Mouse (Mus musculus) hindlimb bud, embryonic 11.5 days (tissue): ENCODE data around the gene Prrt1.

Source experiments
- DNase-seq: peaks from one replicate; pipeline ENCODE4 v3.0.0-alpha.2; 2012; ENCODE audit warnings: low read depth, low spot score; ENCODE audit errors: extremely low spot score

Prrt1 gene

DNA sequence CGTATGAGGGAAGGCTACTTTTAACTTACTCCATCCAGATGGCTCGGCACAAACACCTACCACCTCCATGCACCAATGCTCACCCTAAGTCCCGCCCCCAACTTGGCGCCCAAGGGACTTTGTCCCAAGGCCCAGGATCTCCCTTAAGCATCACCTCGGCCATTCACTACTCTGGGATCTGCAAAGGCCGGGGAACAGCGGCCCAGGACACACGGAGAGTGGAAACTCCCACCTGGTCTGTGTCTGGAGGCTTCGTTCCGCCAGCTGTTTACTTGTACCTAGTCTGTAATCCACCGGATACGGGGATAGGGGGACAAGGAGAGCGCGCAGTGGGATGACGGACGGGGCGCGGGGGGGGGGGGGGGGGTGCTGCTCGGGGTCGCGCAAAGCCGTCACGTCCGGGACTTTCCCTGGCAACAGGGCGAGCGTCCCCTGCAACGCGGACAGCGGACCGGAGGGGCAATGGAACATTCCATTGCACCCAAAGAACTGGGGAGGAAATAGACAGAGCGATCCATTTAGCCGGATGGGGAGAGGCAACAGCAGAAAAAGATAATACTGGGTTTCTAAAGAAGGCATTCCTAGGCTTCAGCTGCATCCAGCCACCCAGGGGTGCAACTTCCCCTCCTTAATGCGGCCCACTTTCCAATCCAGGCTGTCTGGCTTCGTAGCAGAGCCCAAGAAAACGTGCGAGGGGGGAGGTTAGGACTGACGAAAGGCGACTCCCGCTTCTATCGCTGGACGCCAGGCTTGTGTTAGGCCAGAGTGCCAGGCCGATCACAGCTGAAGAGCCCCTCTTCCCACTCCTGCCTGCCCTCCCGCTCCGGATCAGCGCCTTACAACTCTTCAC, 2.0 kb upstream of the Prrt1 start:
- DNase-seq: peak; percentile 83

DNA sequence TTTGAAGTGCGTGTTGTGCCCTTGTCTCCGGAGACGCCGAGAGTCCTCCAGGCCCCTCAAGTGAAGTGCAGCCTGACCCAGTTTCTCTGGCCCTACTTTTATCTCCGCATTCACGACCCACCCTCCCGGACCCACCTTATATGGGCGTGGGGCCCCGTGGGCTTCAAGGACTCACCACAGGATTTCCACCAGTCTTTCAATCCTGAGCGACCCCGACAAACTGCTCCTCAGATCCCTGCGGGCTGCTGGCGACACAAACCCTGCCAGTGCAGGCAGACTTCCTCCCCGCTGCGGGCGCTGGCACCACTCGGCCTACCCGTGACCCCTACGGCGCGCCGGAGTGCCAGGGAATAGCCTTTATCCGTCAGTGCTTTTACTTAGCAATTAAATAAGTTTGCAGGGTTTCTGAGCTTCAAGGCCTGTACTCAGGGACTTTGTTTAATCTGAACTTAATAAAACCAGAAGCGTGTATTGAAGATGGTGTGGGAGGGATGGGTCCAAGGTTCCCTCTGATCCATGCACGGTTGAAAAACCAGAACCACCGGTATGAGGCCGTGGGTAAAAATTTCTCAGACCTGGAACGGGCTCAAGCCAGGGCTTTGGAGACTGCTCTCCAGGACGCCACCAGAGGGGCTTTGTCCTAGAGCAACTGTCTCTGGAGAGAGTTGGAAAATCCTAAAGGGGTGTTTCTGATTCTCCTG, 1.2 kb upstream of the Prrt1 start, which contains the start of gene Ppt2:
Gene Ppt2, minus strand, starts transcription at position 568 of the 701 bp plus-strand sequence.
- DNase-seq: no peak

DNA sequence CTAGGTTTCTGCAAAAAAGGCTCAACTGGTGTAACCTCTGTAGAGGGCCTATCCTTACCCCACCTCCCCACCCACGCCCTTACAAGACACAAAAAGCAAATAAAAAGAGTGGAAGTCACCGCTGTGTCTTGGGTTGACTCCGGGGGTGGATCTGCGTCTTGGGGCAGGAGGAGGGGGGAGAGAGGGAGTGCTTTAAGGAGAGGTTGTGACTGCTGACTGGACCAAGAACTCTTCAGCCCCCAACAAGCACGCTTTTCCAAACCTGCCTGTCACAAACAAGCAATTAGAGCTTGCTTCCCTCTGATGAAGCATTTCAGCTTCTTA, 727 bp upstream of the Prrt1 start:
- no peak for DNase-seq

DNA sequence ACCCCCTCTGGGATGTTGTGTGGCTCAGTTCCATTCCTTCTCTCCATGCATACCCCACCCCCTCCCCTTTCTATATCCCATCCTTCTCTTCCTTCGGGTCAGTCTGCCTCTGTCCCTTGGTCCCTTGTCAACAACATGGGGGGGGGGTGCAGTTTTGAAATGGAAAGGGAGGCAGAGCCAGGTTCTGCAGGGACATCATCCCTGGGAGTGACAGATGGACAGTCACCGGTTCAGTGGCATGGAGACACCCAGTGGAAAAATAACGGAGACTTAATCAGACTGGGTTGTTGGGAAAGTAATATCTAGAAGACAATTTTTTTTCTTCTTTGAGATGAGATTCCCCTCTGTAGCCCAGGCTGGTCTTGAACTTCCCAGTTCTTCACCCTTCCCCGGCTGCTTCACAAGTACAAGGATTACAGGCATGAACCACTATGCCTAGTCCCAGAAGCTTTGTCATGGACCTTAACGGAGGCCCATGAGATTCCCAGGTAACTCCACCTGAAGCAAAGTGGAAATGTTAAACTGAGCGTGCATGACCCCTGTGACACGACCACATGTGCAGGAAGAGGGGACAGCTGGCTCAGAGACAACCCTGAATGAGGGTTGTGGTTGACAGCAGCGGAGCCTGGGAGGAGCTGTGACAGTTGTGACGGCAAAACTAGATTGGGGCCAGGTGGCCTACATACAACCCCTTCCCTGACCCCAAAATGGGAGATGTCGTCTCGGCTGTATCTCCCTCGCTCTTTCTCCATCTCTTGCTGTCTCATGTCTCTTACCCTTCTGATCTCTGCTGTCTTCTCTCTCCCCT, 667 bp downstream of the Prrt1 start:
- DNase-seq: no peak

DNA sequence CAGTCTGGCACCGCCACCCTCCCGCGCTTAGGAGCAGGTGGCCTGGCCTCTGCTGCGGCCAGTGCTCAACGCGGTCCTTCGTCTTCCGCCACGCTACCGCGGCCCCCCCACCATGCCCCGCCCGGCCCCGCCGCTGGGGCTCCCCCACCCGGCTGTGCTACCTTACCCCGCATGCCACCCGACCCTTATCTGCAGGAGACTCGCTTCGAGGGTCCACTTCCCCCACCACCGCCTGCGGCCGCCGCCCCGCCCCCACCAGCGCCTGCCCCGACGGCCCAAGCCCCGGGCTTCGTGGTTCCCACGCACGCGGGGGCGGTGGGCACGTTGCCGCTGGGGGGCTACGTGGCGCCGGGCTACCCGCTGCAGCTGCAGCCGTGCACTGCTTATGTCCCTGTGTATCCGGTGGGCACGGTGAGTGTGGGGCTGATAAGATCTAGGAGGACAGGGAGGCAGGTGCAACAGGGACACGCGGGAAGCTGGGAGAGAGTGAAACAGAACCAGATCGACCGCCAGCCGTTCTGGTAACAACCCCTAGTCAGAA, 1.5 kb downstream of the Prrt1 start:
- no peak for DNase-seq

DNA sequence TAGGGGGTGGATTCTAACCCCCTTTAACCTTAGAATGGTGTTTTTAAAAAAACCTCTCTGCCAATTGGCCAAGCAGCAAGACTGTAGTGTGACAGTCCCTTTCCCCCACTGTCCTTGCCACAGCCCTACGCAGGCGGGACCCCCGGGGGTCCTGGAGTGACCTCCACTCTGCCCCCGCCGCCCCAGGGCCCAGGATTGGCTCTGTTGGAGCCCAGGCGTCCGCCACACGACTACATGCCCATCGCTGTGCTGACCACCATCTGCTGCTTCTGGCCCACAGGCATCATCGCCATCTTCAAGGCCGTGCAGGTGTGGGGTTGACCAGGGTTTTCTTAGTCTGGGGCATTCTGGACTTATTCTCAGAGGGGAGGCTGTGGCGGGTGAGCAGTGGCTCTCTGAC, 2.3 kb downstream of the Prrt1 start:
- DNase-seq: no peak

DNA sequence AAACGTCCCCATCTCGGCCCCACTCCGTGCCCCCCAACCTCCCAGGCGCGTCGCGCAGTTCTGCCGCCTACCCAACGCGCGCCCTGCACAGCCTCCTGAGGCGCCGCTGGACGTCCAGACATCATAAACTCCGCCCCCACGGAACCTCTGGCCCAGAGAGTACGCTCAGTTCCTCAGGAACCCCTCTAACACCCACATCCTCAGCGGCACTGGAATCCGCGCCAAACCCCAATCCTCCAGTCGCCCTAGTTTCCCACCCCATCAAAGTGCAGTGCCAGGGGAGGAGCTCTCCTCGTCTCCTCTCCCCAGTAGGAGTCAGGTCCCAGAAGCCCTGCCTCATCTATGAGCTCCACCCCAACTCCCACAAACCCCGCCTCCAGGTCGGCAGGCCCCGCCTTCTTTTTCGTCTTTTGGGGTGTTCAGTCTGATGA, 2.9 kb downstream of the Prrt1 start:
- no peak for DNase-seq

DNA sequence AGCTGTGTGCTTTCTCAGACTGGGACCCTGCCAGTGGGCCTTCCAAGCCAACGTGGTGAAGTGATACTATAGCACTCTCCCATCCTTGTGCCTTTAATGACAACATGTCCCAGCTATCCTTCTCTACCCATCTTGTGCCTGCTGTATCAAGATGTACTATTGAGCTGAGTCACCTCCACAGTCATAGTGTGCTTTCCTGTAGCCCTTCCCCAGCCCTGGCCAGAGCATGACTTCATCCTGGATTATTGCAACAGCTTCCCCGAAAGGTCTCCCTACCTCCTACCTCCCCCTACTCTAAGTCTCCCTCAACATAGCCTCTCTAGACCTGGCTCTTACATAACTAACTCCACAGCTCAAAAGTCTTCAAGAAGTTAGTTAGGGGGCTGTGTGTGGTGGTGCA, 6.3 kb downstream of the Prrt1 start:
- no peak for DNase-seq

DNA sequence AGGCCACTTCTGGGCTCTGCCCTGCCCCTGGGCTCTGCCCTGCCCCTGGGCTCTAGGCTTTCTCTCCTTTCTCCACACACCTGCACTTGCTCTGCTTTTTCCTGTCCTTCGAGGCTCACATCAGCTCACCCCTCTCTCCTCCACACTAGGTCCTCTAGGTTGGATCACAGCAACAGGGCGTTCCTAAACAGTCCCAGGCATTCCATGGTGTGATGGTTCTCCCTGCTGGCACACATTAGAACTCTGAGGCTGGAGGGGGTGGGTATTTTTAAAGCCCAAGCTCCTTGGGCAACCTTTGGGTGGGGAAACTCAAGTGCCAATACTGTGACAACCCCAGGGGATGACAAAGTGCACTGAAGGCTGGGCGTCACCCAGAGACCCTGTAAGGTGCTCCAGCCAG, 8.1 kb downstream of the Prrt1 start:
- no peak for DNase-seq

DNA sequence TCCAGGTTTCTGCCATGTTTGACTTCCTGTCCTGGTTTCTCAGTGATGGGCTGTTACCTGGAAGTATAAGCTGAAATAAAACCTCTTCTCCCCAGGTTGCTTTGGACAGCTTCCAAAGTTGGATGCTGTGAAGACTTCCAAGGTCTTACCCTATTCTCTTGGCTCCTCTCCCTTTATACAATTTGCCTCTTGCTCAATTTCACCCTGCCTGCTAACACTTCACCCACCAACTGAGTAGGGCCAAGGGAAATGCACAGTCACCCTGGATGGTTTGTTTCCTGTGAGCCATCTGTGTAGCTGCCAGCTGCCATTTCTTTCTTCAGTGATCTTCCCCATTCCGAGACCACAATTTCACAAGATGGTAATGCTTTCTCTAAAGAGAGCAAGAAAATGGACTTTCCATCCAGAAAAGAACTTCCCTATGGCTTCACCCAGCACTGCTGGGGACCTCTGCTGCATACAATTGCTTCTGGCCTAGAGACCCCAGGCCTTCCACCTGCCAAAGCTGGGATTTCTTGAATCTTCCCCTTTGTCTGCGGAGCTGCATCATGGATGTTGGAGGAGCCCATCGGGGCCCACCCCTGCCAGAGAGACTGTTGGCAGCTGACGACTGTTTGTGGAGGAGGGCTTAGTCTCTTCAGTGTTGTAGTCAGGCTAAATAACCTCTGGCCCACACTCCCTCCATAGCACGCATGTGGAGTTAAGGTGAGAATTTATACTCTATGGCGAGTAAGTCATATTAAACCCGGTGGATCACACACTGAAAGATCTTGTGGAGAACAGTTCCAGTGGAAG, 10.3 kb downstream of the Prrt1 start:
- no peak for DNase-seq

DNA sequence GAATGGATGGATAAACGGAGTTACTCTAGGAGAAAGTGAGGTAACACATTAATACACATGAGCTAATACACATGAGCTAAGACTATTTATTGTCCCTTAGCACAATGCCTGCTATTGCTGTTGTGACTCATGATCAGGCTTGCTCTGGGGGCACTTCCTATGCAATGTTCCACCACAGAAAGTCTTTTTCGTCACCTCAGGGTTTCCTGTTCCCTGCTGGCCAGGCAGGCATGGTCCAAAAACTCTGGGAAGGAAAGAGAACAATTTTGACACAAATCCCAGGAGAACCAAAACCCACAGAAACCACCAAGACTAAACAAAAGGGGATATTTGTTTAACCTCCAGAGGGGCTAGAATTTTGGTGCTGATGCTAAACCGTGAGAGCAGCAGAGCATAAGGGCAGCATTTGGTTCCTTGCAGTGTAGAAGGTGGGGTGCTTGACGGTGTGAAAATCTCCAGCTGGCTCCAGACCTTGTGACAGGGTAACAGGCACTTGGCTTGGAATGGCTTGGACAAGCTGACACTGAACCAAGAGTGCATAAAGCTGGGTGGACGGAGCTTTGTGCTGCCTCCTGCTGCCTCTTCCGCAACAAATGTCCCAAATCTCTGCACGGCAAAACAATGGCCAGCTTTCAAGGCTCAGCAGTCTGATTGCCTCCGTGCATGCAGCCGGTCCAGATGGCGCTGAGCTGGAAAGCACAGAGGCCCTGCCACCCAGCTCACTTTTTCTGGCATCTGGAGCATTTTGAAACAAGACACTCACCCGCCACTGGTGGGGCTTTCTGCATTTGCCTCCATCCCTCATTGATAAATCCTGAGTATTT, 11.7 kb downstream of the Prrt1 start:
- DNase-seq: no peak

DNA sequence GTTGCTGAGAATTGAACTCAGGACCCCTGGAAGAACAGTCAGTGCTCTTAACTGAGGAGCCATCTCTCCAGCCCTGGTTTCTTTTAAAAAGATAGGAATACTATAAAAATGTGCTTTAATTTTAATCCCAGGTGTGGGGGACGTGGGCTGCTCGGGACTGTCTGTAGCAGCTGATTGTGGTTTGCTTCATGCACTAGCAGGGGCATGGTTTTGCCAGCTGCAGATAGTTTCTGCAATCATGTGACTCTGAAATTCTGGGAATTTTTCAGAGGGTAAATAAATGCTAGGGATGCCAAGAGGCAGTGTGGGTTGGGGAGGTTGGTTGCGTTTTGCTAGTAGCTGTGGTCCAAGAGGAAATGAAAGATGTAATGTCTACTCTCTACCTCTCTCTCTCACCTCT, 12.6 kb downstream of the Prrt1 start:
- no peak for DNase-seq

DNA sequence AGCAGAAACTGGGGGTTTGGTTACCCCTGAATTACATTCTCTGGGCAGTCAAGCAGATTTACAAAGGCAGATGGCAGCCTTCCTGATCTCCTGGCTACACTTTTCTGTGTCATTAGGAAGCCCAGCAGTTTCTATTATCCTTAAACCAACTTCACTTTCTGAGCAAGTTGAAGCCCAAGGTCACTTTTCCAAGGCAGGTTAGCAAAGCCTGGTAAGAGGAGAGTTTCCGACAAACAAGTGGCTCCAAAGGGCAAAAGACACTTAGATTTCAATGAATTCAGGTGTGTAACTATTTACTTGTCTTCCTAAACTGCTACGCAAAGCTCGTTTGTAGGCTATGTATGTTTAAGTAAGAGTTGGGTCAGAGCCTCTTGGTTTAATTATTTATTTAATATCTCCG, 14.0 kb downstream of the Prrt1 start:
- no peak for DNase-seq

DNA sequence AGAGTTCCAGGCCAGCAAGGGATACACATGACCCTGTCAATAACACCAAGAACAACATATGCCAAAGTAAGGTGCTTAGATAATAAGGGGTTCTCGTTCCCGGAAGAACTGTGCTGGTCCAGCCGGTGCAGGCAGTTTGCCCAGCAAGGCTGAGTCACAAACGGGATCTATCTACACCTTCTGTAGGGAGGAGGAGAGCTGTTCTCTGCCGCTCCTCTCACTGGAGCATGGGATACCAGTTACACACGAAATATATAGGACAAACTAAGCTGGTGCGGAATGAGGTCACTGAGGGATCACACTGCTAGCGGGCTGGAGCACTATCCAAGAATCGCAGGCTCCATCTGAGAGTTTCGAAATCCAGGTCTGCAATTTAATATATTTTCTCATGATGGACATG, 14.6 kb downstream of the Prrt1 start:
- DNase-seq: no peak

DNA sequence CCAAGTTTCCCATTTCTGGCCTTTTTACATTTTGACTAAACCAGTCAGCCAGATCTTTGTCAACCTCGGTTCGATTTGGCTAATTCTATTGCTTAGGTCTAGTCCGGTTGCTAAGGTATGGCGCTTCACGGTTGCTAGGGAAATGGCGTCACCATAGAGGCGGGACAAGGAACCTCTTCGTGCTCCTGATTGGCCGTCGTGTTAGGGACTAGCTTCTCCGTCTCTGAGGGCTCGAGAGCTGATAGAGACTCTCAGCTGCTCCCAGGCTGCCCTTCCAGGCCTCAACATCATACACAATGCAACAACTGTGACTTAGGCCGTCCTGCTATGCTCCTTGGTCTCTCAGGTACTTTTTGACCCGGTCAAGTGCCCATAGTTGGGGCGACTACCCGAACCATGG, 15.3 kb downstream of the Prrt1 start, which contains the start of gene Fkbpl:
Gene Fkbpl, plus strand, starts transcription at position 157 of the 400 bp plus-strand sequence.
- DNase-seq: peak; percentile 96

DNA sequence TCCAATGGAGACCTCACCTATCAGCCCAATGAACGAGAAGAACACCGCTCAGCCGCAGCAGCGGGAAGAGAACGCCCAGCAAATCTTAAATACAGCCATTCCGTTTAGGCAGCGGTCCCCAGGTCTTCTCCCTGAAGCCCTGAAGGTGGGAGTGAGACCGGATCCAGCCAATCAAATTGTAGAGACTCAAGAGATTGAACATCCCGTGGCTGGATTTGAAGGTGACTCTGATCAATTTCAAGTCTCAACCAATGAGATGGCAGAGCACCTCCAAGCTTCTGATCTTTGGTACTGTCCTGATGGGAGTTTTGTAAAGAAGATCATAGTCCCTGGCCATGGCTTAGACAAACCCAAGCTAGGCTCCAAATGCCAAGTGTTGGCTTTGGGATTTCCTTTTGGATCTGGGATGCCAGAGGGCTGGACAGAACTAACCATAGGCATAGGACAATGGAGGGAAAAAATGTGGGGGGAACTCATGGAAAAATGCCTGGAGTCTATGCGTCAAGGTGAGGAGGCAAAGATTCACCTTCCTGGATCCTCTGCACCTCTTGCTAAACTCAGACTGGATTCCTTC, 16.0 kb downstream of the Prrt1 start:
- no peak for DNase-seq

DNA sequence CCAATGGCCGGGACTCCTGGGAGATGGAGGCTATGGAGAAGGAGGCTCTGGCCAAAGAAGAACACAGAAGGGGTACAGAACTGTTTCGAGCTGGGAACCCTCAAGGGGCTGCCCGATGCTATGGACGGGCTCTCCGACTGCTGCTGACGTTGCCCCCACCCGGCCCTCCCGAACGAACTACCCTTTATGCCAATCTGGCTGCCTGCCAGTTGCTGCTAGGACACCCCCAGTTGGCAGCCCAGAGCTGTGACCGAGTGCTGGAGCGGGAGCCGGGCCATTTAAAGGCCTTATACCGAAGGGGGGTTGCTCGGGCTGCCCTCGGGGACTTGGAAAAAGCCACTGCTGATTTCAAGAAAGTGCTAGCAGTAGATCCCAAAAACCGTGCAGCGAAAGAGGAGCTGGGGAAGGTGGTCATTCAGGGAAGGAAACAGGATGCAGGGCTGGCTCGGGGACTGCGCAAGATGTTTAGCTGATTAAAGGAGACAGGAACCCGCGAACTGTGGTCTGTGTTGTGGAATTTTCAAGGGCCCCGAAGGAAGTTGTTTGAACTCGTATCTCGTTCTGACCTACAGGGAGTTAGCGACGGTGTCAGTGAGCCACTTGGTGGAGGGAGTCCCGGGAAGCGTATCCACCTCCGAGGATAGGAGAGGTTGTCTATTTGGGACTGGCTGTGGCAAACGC, 16.6 kb downstream of the Prrt1 start:
- no peak for DNase-seq

DNA sequence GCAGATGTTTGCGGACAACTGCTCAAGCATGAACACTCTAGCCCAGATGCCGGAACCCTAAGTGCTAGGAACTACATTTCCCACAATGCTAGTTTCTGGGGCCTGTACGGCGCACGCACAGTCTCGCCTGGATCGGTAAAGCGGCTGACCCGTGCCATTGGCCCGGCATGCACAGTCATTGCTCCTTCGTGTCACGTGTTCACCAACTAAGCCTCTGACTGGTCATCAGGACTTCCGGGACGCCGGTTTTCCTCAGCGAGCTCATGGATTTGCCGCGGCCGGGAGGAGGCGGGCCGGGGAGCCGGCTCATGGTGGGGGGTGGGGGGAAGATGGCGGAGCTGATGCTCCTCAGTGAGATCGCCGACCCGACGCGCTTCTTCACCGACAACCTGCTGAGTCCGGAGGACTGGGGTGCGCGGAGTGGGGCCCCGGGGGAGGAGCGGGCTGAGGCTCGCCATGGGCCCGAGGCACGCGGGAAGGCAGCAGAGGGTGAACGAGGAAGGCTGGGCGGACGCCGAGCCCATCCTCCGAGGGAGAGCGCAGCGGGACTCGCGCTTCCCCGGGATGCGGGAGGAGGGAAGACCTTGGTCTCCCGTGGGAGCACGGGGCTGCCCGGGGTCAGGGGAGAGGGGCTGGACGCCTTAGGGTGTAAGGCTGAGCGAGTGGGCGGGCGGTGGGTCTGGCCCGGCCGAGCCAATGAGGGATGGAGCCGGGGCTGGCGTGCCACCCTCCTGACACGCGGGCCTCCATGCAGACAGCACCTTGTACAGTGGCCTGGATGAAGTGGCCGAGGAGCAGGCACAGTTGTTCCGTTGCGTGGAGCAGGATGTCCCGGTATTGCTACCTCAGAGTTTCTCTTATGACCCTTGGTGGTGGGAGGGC, 17.8 kb downstream of the Prrt1 start, which contains the start of gene Atf6b:
Gene Atf6b, plus strand, starts transcription at position 241 of the 882 bp plus-strand sequence.
- peak; percentile 93 for DNase-seq
